Mouse (Mus musculus): ENCODE data around the gene Ndfip2. TPM values are rescaled to one million over a fixed set of nuclear protein-coding genes. Genes with fewer than 3 reads are reported as not detected.

Gene Ndfip2
- polyA plus RNA-seq, 1 experiment from 2014 or later: 53.7 TPM

DNA sequence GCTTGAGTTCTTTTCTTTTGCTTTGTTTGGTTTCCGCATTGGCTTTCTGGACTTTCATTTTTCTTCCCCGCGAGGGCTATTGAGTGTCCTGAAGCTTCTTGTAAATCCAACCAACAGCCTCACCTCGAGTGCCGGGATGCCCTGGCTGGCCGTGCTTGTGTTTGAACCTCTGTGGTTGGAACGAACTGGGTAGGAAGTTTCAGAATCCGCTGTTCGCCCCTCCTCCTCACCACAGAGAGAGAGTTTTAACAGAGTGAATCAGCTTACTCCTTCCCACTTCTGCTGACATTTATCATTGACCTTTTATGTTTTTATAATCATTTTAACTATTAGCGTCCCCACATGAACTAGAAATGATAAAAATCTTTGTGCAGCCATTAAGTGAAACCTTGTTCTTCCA is 18.3 kb upstream of the Ndfip2 start:
- Histone ChIP-seq H3K4me2 (ENCODE audit: low read depth, severe bottlenecking) (no peak overlapping the region), H3K4me3 (ENCODE audit: low read depth, low read length) (no peak overlapping the region), H3K27me3 (ENCODE audit: control insufficient read depth, insufficient read depth, low read length) (no peaks in the 10 kb centered on the region), H3K9me3 (ENCODE audit: control insufficient read depth, low read length) (no peaks in the 10 kb centered on the region), H3K9ac (ENCODE audit: low read length) (no peak overlapping the region), H3K27ac (replicated peaks; ENCODE audit: low read depth, low read length) (no peak overlapping the region), H3K4me1 (ENCODE audit: control insufficient read depth, insufficient read depth, low read length) (no peaks in the 10 kb centered on the region), H3K36me3 (ENCODE audit: control insufficient read depth, insufficient read depth, low read length) (no peaks in the 10 kb centered on the region)
- no peak for ATAC-seq (ENCODE audit: insufficient number of reproducible peaks, low FRiP score, low TSS enrichment, low read depth)
- 80% methylated on average over 10 of the region's 10 CpGs for WGBS
- DNase-seq (ENCODE audit: low spot score): no peak

DNA sequence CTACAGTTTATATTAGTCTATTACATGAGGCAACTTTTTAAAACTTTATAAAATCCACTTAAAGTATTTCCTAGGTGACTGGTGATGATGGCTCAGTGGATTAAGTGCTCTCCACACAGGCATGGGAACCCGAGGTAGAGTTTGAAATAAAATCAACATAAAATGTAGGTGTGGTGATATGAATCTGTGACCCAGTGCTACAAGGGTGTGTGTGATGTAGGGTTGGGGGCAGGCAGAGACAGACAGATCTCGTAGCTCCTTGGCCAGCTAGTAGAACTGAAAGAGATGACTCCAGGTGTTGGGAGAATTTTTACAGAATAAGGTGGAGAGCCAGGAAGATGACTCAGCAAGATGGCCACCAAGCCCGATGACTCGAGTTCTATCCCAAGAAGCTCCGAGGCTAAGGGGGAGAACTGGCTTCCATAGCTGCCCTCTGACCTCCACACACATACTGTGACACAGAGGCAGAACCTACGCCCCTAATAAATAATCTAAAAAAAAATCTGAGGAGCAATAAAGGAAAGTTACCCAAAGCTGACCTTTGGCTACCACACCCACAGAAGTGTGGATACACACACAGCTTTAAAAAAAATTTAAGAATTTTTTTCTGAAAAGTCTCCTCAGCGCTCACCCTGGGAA is 14.4 kb upstream of the Ndfip2 start:
- Histone ChIP-seq H3K4me3 (ENCODE audit: low read depth, low read length) (no peak overlapping the region), H3K9me3 (ENCODE audit: control insufficient read depth, low read length) (no peaks in the 10 kb centered on the region)
- ATAC-seq (ENCODE audit: insufficient number of reproducible peaks, low FRiP score, low TSS enrichment, low read depth): no peak

DNA sequence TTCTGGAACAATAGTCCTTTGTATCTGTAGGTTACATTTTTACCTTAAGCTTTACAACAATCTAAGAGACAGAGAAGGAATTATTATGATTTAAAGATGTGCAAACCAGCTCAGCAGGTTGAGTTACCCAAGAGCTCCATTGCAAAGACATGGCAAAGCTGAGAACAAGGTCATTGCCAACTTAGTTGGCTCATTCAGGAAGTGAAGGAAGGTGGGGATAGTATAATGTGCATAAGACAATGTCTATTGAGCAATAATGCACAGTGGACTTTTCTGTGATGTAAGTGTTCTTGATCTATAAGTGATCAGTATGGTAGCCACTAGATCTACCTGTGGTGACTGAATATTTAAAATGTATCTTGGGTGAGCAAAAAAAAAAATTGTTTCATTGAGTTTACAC is 7.3 kb upstream of the Ndfip2 start:
- no peak overlapping the region for H3K9ac ChIP-seq (ENCODE audit: low read length)
- H3K9me3 ChIP-seq (ENCODE audit: control insufficient read depth, low read length): no peaks in the 10 kb centered on the region
- no peaks in the 10 kb centered on the region for H3K36me3 ChIP-seq (ENCODE audit: control insufficient read depth, insufficient read depth, low read length)
- H3K4me1 ChIP-seq (ENCODE audit: control insufficient read depth, insufficient read depth, low read length): peaks cover 6% of the 10 kb centered on the region; the same call in 1 of the 2 replicates
- H3K4me2 ChIP-seq (ENCODE audit: low read depth, severe bottlenecking): no peak overlapping the region
- no peaks in the 10 kb centered on the region for H3K27me3 ChIP-seq (ENCODE audit: control insufficient read depth, insufficient read depth, low read length)
- no peak for ATAC-seq (ENCODE audit: insufficient number of reproducible peaks, low FRiP score, low TSS enrichment, low read depth)
- no peak overlapping the region for H3K27ac ChIP-seq (replicated peaks; ENCODE audit: low read depth, low read length)
- no peak overlapping the region for H3K4me3 ChIP-seq (ENCODE audit: low read depth, low read length)
- DNase-seq (ENCODE audit: low spot score): no peak

More for the DNA sequence above, 14.4 kb upstream of the Ndfip2 start:
- 82% methylated on average over 7 of the region's 7 CpGs for WGBS
- Histone ChIP-seq H3K4me2 (ENCODE audit: low read depth, severe bottlenecking) (no peak overlapping the region), H3K9ac (ENCODE audit: low read length) (no peak overlapping the region), H3K27me3 (ENCODE audit: control insufficient read depth, insufficient read depth, low read length) (no peaks in the 10 kb centered on the region), H3K27ac (replicated peaks; ENCODE audit: low read depth, low read length) (no peak overlapping the region), H3K36me3 (ENCODE audit: control insufficient read depth, insufficient read depth, low read length) (no peaks in the 10 kb centered on the region), H3K4me1 (ENCODE audit: control insufficient read depth, insufficient read depth, low read length) (no peaks in the 10 kb centered on the region)
- no peak for DNase-seq (ENCODE audit: low spot score)

DNA sequence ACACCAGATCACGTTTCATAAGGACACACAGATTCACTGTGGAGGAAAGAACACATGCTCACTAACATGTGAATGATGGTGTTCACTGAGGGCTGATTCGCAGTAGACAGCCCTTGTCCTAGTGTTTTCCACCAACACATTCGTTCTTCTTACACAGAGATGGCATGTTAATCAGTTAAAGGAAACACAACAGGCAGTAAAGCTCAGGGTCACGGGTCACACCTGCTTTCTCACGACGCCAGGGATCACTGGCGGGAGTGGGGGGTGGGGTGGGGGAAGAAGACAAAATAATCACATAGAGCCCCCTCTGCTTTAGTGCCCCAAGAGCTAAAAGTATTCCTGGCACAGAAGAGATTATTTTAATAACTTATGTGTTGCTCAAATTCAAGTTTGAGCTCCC is 5.1 kb upstream of the Ndfip2 start:
- Histone ChIP-seq H3K9me3 (ENCODE audit: control insufficient read depth, low read length) (no peaks in the 10 kb centered on the region), H3K36me3 (ENCODE audit: control insufficient read depth, insufficient read depth, low read length) (no peaks in the 10 kb centered on the region), H3K27me3 (ENCODE audit: control insufficient read depth, insufficient read depth, low read length) (no peaks in the 10 kb centered on the region), H3K9ac (ENCODE audit: low read length) (no peak overlapping the region), H3K4me2 (ENCODE audit: low read depth, severe bottlenecking) (no peak overlapping the region), H3K4me1 (ENCODE audit: control insufficient read depth, insufficient read depth, low read length) (peaks cover 6% of the 10 kb centered on the region; the same call in 1 of the 2 replicates), H3K4me3 (ENCODE audit: low read depth, low read length) (no peak overlapping the region), H3K27ac (replicated peaks; ENCODE audit: low read depth, low read length) (no peak overlapping the region)
- DNase-seq (ENCODE audit: low spot score) (peak; percentile 44), ATAC-seq (ENCODE audit: insufficient number of reproducible peaks, low FRiP score, low TSS enrichment, low read depth) (no peak)
- WGBS: 16% methylated on average over 7 of the region's 7 CpGs

DNA sequence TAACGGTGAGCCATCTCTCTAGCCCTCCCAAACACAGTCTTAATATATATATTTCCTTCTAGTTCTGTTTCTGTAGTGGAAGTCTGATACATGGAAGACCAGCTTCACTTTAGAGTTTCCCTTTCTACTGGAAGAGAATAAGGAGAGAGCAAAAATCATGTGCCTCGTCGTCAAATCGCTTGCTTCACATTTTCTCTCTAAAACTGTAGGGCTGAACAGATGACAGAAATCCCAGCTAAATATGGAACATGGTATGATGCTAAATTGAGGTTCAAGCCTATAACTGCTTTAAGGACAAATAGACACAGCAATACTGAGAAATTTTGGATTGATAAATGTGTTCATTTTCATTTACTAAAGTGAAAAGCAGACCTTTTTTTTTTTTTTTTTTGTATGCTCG is 4.0 kb upstream of the Ndfip2 start:
- no peak for DNase-seq (ENCODE audit: low spot score)
- no peak overlapping the region for H3K27ac ChIP-seq (replicated peaks; ENCODE audit: low read depth, low read length)
- no peak overlapping the region for H3K4me2 ChIP-seq (ENCODE audit: low read depth, severe bottlenecking)
- no peaks in the 10 kb centered on the region for H3K9me3 ChIP-seq (ENCODE audit: control insufficient read depth, low read length)
- 91% methylated on average over 5 of the region's 5 CpGs for WGBS
- H3K4me1 ChIP-seq (ENCODE audit: control insufficient read depth, insufficient read depth, low read length): peaks cover 6% of the 10 kb centered on the region; the same call in 1 of the 2 replicates
- no peaks in the 10 kb centered on the region for H3K27me3 ChIP-seq (ENCODE audit: control insufficient read depth, insufficient read depth, low read length)
- H3K36me3 ChIP-seq (ENCODE audit: control insufficient read depth, insufficient read depth, low read length): no peaks in the 10 kb centered on the region
- no peak overlapping the region for H3K4me3 ChIP-seq (ENCODE audit: low read depth, low read length)
- H3K9ac ChIP-seq (ENCODE audit: low read length): no peak overlapping the region
- ATAC-seq (ENCODE audit: insufficient number of reproducible peaks, low FRiP score, low TSS enrichment, low read depth): no peak

DNA sequence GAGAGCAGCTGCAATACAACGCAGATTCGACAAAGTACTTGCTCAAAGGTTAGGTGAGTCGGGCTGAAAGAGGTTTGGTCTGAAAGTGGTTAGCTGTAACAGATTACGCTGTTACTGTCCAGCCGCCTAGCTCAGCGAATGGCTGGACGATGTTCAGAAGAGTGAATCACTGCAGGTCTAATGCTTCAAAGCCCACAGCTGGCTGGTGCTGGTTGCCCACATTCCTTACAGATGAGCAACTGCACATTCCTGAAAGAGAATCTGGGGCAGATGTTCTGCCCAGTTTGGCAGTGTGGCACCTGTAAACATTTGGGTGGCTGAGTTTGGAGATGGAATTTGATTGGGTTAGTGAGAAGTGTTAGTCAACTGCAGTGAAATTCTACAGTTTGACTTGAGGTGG is 2.8 kb upstream of the Ndfip2 start:
- H3K9me3 ChIP-seq (ENCODE audit: control insufficient read depth, low read length): no peaks in the 10 kb centered on the region
- 82% methylated on average over 7 of the region's 7 CpGs for WGBS
- ATAC-seq (ENCODE audit: insufficient number of reproducible peaks, low FRiP score, low TSS enrichment, low read depth) (no peak), DNase-seq (ENCODE audit: low spot score) (no peak)
- H3K9ac ChIP-seq (ENCODE audit: low read length): no peak overlapping the region
- peaks cover 6% of the 10 kb centered on the region; the same call in 1 of the 2 replicates for H3K4me1 ChIP-seq (ENCODE audit: control insufficient read depth, insufficient read depth, low read length)
- H3K4me2 ChIP-seq (ENCODE audit: low read depth, severe bottlenecking): no peak overlapping the region
- H3K27me3 ChIP-seq (ENCODE audit: control insufficient read depth, insufficient read depth, low read length): no peaks in the 10 kb centered on the region
- H3K27ac ChIP-seq (replicated peaks; ENCODE audit: low read depth, low read length): no peak overlapping the region
- H3K4me3 ChIP-seq (ENCODE audit: low read depth, low read length): no peak overlapping the region
- no peaks in the 10 kb centered on the region for H3K36me3 ChIP-seq (ENCODE audit: control insufficient read depth, insufficient read depth, low read length)

DNA sequence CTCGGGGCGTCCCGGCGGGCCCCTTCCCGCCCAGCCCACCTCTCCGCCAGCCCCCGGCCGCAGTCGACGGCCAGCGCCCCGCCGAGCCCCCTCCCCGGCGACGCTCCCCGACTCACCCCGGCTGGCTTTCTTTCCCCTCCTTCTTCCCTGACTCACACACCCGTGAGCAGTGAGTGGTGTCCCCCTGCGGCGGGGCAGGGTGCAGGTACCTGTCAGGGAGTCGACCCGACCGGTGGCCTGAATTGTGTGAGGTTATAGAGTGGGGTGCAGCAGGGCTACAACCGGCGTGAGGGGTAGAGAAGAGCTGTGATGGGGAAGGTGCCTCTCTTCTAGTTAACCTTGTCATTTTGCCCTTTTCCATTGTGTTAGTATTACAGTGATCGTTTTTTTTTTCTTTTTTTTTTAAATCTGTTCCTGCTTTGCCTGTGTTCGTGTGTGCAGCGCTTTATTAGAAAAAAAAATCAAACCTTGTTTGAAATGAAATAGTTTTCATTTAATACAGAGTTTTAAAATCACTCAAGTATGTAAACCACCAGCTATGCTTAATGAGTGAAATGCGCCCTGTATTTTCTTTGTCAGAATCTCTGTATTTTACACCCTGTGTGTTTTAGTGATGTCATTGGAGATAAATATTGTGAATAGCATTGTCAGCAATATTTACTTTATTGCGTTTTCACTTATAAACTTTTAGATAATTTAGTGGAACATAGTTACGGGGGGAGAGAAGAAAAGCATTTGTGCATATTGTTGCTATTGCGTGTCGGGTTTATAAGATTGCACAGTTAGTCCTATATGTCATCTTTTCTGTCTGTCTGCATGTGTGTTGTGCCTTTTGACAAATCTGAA is 885 bp downstream of the Ndfip2 start:
- peak overlapping the region; percentile 87 for H3K9ac ChIP-seq (ENCODE audit: low read length)
- H3K4me2 ChIP-seq (ENCODE audit: low read depth, severe bottlenecking): peak overlapping the region; percentile 64
- peak; percentile 71 for DNase-seq (ENCODE audit: low spot score)
- H3K27ac ChIP-seq (replicated peaks; ENCODE audit: low read depth, low read length): peak overlapping the region; percentile 84
- ATAC-seq (ENCODE audit: insufficient number of reproducible peaks, low FRiP score, low TSS enrichment, low read depth): no peak; the same call in 1 of the 2 replicates
- H3K4me3 ChIP-seq (ENCODE audit: low read depth, low read length): peak overlapping the region; percentile 70
- H3K36me3 ChIP-seq (ENCODE audit: control insufficient read depth, insufficient read depth, low read length): no peaks in the 10 kb centered on the region
- 11% methylated on average over 30 of the region's 34 CpGs for WGBS
- no peaks in the 10 kb centered on the region for H3K4me1 ChIP-seq (ENCODE audit: control insufficient read depth, insufficient read depth, low read length)
- no peaks in the 10 kb centered on the region for H3K9me3 ChIP-seq (ENCODE audit: control insufficient read depth, low read length)
- no peaks in the 10 kb centered on the region for H3K27me3 ChIP-seq (ENCODE audit: control insufficient read depth, insufficient read depth, low read length)

DNA sequence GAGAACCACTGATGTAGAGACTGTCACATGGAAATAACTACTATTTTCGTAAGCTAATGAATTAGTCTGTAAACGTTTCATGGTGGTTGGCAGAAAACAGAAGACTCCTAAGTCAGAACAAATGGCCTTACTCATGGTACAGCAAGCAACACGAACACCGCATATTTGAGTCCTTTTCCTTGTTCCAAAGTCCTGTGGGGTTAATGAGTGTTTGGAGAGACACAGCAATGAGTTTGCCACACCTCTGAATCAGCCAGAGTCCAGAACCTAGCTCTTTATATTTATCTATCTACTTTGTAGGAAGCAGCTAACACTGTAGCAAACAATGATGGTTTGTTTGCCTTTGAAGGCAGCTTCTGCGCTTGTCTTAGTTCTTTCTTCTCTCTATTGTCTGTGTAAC is 4.5 kb downstream of the Ndfip2 start:
- Histone ChIP-seq H3K27ac (replicated peaks; ENCODE audit: low read depth, low read length) (no peak overlapping the region), H3K36me3 (ENCODE audit: control insufficient read depth, insufficient read depth, low read length) (no peaks in the 10 kb centered on the region), H3K4me3 (ENCODE audit: low read depth, low read length) (no peak overlapping the region), H3K4me1 (ENCODE audit: control insufficient read depth, insufficient read depth, low read length) (no peaks in the 10 kb centered on the region), H3K9ac (ENCODE audit: low read length) (no peak overlapping the region), H3K27me3 (ENCODE audit: control insufficient read depth, insufficient read depth, low read length) (no peaks in the 10 kb centered on the region), H3K4me2 (ENCODE audit: low read depth, severe bottlenecking) (no peak overlapping the region), H3K9me3 (ENCODE audit: control insufficient read depth, low read length) (no peaks in the 10 kb centered on the region)
- WGBS: 85% methylated on average over 5 of the region's 5 CpGs
- DNase-seq (ENCODE audit: low spot score) (no peak), ATAC-seq (ENCODE audit: insufficient number of reproducible peaks, low FRiP score, low TSS enrichment, low read depth) (no peak)
